13 mouse cellular contexts compared by ENCODE assay signal in the genomic region with DNA sequence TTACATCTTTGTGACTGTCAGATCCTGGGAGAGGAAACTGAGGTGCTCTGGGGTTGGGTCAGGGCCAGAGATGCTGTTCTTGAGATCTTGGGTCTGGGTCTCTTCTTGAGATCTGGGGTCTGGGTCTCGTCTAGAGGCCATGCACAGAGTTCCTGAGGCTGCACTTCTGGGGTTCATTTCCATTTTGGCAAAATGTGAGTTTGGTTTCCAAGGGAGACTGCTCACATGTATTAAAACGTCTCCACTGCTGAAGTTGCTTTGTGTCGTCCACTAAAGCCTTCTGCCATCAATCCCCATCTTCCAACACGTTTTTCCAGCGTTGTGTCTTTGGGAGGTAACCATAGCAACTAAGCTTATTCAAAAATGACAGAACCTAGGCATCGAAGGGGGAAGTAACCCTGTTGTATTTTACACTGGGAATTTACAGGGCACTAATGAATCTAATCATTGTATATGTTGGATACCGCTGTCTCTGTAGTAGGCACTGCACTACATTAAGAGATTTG. TPM values are rescaled to one million over a fixed set of nuclear protein-coding genes. Genes with fewer than 3 reads are reported as not detected.
DNase-seq lines count a peak whose midpoint lies in the region; ATAC-seq and TF ChIP-seq lines count a peak whose summit lies in the region.
"Had no signal": no experiment of that assay in that cellular context is flagged by ENCODE, and none has a peak within 500 bp of the region (broad histone marks: within the 10 kb centered on the region; RNA-seq: fewer than 3 reads in every experiment).

No protein-coding gene starts in this region.

- TF ChIP-seq EP300 in heart, postnatal 0 days (IDR thresholded peaks at IDR 0.05; ENCODE audit: low read depth) = no peak

- no peaks in the 10 kb centered on the region for H3K36me3 ChIP-seq in heart, postnatal 0 days (replicated peaks; ENCODE audit: control insufficient read depth, insufficient read depth, low read length)
- no peaks in the 10 kb centered on the region for H3K36me3 ChIP-seq in heart, embryonic 11.5 days (ENCODE audit: control insufficient read depth, insufficient read depth, low read length)
- no peaks in the 10 kb centered on the region for H3K36me3 ChIP-seq in forebrain, embryonic 15.5 days
- H3K36me3 ChIP-seq in midbrain, embryonic 11.5 days (ENCODE audit: control insufficient read depth, insufficient read depth, low read length) = no peaks in the 10 kb centered on the region

- H3K4me2 ChIP-seq in heart, postnatal 0 days (ENCODE audit: low read depth, low read length) = no peak overlapping the region
- no peak overlapping the region for H3K4me2 ChIP-seq in heart, embryonic 11.5 days
- H3K4me2 ChIP-seq in forebrain, embryonic 15.5 days (replicated peaks) = peak overlapping the region; percentile 5; the same call in 1 of the 2 replicates
- no peak overlapping the region for H3K4me2 ChIP-seq in midbrain, embryonic 11.5 days
- H3K4me2 ChIP-seq: lung, embryonic 14.5 days had no signal

- DNase-seq in heart, postnatal 0 days (ENCODE audit: low spot score) = no peak
- DNase-seq in embryo, embryonic 10 days (ENCODE audit: low spot score) = peak; percentile 49
- peak; percentile 93 for DNase-seq in midbrain, embryonic 11.5 days (ENCODE audit: low spot score, missing footprints)
- DNase-seq in thymus, postnatal 0 days (ENCODE audit: low spot score) = no peak
- no peak for DNase-seq in adrenal gland, adult 18-20 months (ENCODE audit: low spot score in 2 of 2)
- no peak for DNase-seq in ovary, postnatal 14 days (ENCODE audit: low spot score)

- no peak overlapping the region for H3K9ac ChIP-seq in heart, postnatal 0 days (replicated peaks; ENCODE audit: low read depth, low read length)
- no peak overlapping the region for H3K9ac ChIP-seq in heart, embryonic 11.5 days (ENCODE audit: low read depth, low read length)
- 0 out of 2 replicates have a peak overlapping the region, but pooled peaks have one; percentile 26 for H3K9ac ChIP-seq in forebrain, embryonic 15.5 days (replicated peaks)
- no peak overlapping the region for H3K9ac ChIP-seq in midbrain, embryonic 11.5 days (ENCODE audit: low read length)
- H3K9ac ChIP-seq: lung, embryonic 14.5 days had no signal

- H3K4me1 ChIP-seq in heart, postnatal 0 days (ENCODE audit: control insufficient read depth, insufficient read depth) = no peaks in the 10 kb centered on the region
- no peaks in the 10 kb centered on the region; the same call in 1 of the 2 replicates for H3K4me1 ChIP-seq in heart, embryonic 11.5 days (ENCODE audit: control insufficient read depth, insufficient read depth, low read length)
- peaks cover 29% of the 10 kb centered on the region for H3K4me1 ChIP-seq in forebrain, embryonic 15.5 days
- H3K4me1 ChIP-seq in midbrain, embryonic 11.5 days (ENCODE audit: control insufficient read depth, insufficient read depth, low read length) = peaks cover 18% of the 10 kb centered on the region

- no peaks in the 10 kb centered on the region for H3K9me3 ChIP-seq in heart, postnatal 0 days (replicated peaks; ENCODE audit: control insufficient read depth, low read length)
- H3K9me3 ChIP-seq in heart, embryonic 11.5 days (replicated peaks; ENCODE audit: control insufficient read depth, low read length) = no peaks in the 10 kb centered on the region
- H3K9me3 ChIP-seq in forebrain, embryonic 15.5 days = no peaks in the 10 kb centered on the region
- no peaks in the 10 kb centered on the region for H3K9me3 ChIP-seq in midbrain, embryonic 11.5 days (ENCODE audit: control insufficient read depth, low read length)

- no peak overlapping the region for H3K4me3 ChIP-seq in heart, postnatal 0 days (ENCODE audit: low read depth, low read length)
- H3K4me3 ChIP-seq in heart, embryonic 11.5 days (ENCODE audit: low read depth, low read length) = no peak overlapping the region
- no peak overlapping the region for H3K4me3 ChIP-seq in forebrain, embryonic 15.5 days
- H3K4me3 ChIP-seq in midbrain, embryonic 11.5 days (ENCODE audit: low read depth, low read length) = no peak overlapping the region

- 49% methylated on average over 7 of the region's 7 CpGs for WGBS in heart, postnatal 0 days
- 58% methylated on average over 7 of the region's 7 CpGs for WGBS in heart, embryonic 11.5 days (ENCODE audit: insufficient replicate concordance)
- WGBS in forebrain, embryonic 15.5 days = 9% methylated on average over 7 of the region's 7 CpGs
- 14% methylated on average over 7 of the region's 7 CpGs for WGBS in midbrain, embryonic 11.5 days

- ATAC-seq in heart, postnatal 0 days (ENCODE audit: insufficient read depth, low read depth) = no peak
- ATAC-seq in heart, embryonic 11.5 days (replicated peaks; ENCODE audit: insufficient number of reproducible peaks, low FRiP score, low TSS enrichment) = no peak
- peak; percentile 85 for ATAC-seq in forebrain, embryonic 15.5 days (replicated peaks)
- peak; percentile 71 for ATAC-seq in midbrain, embryonic 11.5 days (ENCODE audit: low FRiP score)
- ATAC-seq: activated CD4-positive, CD25-positive, alpha-beta regulatory T cell, adult 4 months had no signal

- no peaks in the 10 kb centered on the region for H3K27me3 ChIP-seq in heart, postnatal 0 days (ENCODE audit: control insufficient read depth, insufficient read depth, low read length)
- no peaks in the 10 kb centered on the region for H3K27me3 ChIP-seq in heart, embryonic 11.5 days (ENCODE audit: control insufficient read depth, insufficient read depth, low read length)
- H3K27me3 ChIP-seq in forebrain, embryonic 15.5 days = no peaks in the 10 kb centered on the region
- no peaks in the 10 kb centered on the region for H3K27me3 ChIP-seq in midbrain, embryonic 11.5 days (ENCODE audit: control insufficient read depth, insufficient read depth, low read length)
- H3K27me3 ChIP-seq: CH12.LX had no signal

- TF ChIP-seq CTCF in heart, postnatal 0 days (IDR thresholded peaks at IDR 0.05; ENCODE audit: low read depth) = no peak

- peak overlapping the region; percentile 15; the same call in 1 of the 2 replicates for H3K27ac ChIP-seq in heart, postnatal 0 days (ENCODE audit: low read depth)
- H3K27ac ChIP-seq in heart, embryonic 11.5 days (ENCODE audit: low read depth, low read length) = no peak overlapping the region
- peak overlapping the region; percentile 87 for H3K27ac ChIP-seq in forebrain, embryonic 15.5 days (replicated peaks)
- H3K27ac ChIP-seq in midbrain, embryonic 11.5 days (ENCODE audit: low read depth, low read length) = peak overlapping the region; percentile 55; the same call in 1 of the 2 replicates

RNA-seq across cellular contexts. Expression of gene 4933402D24Rik, which starts 5.1 kb away (rescaled TPM):
- not detected in 2 replicates for total RNA-seq in heart, postnatal 0 days (2014; rRNA removed; ENCODE audit: low replicate concordance)
- polyA plus RNA-seq in heart, postnatal 0 days (2015; fragmentation: Nextera tagmentation; extraction: Ambion mirVana) = 0.08 TPM in 1 of 2 replicates, not detected in the other
- 0.37 TPM in 1 of 2 replicates, not detected in the other for polyA plus RNA-seq in heart, embryonic 11.5 days (2014; fragmentation: Nextera tagmentation; extraction: Ambion mirVana)
- polyA plus RNA-seq in forebrain, embryonic 15.5 days (2015; fragmentation: Nextera tagmentation; extraction: Ambion mirVana) = 0.19 and 0.31 TPM in 2 replicates
- polyA plus RNA-seq in midbrain, embryonic 11.5 days (2014; fragmentation: Nextera tagmentation; extraction: Ambion mirVana) = 0.07 and 0.23 TPM in 2 replicates
- not detected in 2 replicates for polyA plus RNA-seq in thymus, postnatal 0 days (2015; fragmentation: Nextera tagmentation; extraction: Ambion mirVana)
- not detected for total RNA-seq in adrenal gland, adult 18-20 months (2021)
- total RNA-seq: CH12.LX; common myeloid progenitor, adult 5-6 weeks had no signal
- polyA plus RNA-seq: lung, embryonic 14.5 days had no signal

RNA-seq across cellular contexts. Expression of gene Fastkd2, which starts 33.5 kb away (rescaled TPM):
- total RNA-seq in heart, postnatal 0 days (2014; rRNA removed; ENCODE audit: low replicate concordance) = 15.2 and 36.8 TPM in 2 replicates
- polyA plus RNA-seq in heart, postnatal 0 days (2015; fragmentation: Nextera tagmentation; extraction: Ambion mirVana) = 46.1 and 46.6 TPM in 2 replicates
- 59.2 and 62.7 TPM in 2 replicates for polyA plus RNA-seq in heart, embryonic 11.5 days (2014; fragmentation: Nextera tagmentation; extraction: Ambion mirVana)
- polyA plus RNA-seq in forebrain, embryonic 15.5 days (2015; fragmentation: Nextera tagmentation; extraction: Ambion mirVana) = 46.2 and 46.5 TPM in 2 replicates
- polyA plus RNA-seq in midbrain, embryonic 11.5 days (2014; fragmentation: Nextera tagmentation; extraction: Ambion mirVana) = 69.4 and 72.1 TPM in 2 replicates
- 42.2 and 46.3 TPM in 2 replicates for polyA plus RNA-seq in thymus, postnatal 0 days (2015; fragmentation: Nextera tagmentation; extraction: Ambion mirVana)
- 10 to 100 TPM; 20.2 to 28.0 TPM for total RNA-seq in adrenal gland, adult 18-20 months (2021)

RNA-seq across cellular contexts. Expression of gene Mdh1b, which starts 33.8 kb away (rescaled TPM):
- not detected in 2 replicates for total RNA-seq in heart, postnatal 0 days (2014; rRNA removed; ENCODE audit: low replicate concordance)
- polyA plus RNA-seq in heart, postnatal 0 days (2015; fragmentation: Nextera tagmentation; extraction: Ambion mirVana) = not detected in 2 replicates
- not detected in 2 replicates for polyA plus RNA-seq in heart, embryonic 11.5 days (2014; fragmentation: Nextera tagmentation; extraction: Ambion mirVana)
- 0.24 and 0.41 TPM in 2 replicates for polyA plus RNA-seq in forebrain, embryonic 15.5 days (2015; fragmentation: Nextera tagmentation; extraction: Ambion mirVana)
- polyA plus RNA-seq in midbrain, embryonic 11.5 days (2014; fragmentation: Nextera tagmentation; extraction: Ambion mirVana) = 0.25 TPM in 1 of 2 replicates, not detected in the other
- not detected in 2 replicates for polyA plus RNA-seq in thymus, postnatal 0 days (2015; fragmentation: Nextera tagmentation; extraction: Ambion mirVana)
- total RNA-seq in adrenal gland, adult 18-20 months (2021) = under 1 TPM in 1 of 2 experiments, not detected in 1; 0.23 TPM
- total RNA-seq: common myeloid progenitor, adult 5-6 weeks had no signal
- polyA plus RNA-seq: activated CD4-positive, CD25-positive, alpha-beta regulatory T cell, adult 4 months; lung, embryonic 14.5 days; stomach, embryonic 14.5 days had no signal

Comparison
In these comparisons a context has a peak if more than half of its experiments do, and no peak if none do; other contexts are left out.
1. ATAC-seq: peak in forebrain, embryonic 15.5 days (single experiment) and midbrain, embryonic 11.5 days (single experiment); none in heart, postnatal 0 days (single experiment) and heart, embryonic 11.5 days (single experiment).
2. DNase-seq: peak in embryo, embryonic 10 days (single experiment) and midbrain, embryonic 11.5 days (single experiment); none in heart, postnatal 0 days (single experiment), thymus, postnatal 0 days (single experiment), adrenal gland, adult 18-20 months (0 of 2) and ovary, postnatal 14 days (single experiment).